Mouse (Mus musculus) limb, embryonic 14.5 days (tissue): ENCODE measurements around the gene Olfr1392. TPM values are rescaled to one million over a fixed set of nuclear protein-coding genes. Genes with fewer than 3 reads are reported as not detected.

Experiments
- ATAC-seq: fragments of 200-750 bp; cut with Nextera tagmentation; 2 replicates; pipeline ENCODE4 v1.8.0; 2017; ENCODE audit warnings: low read depth, moderate number of reproducible peaks, moderate TSS enrichment; ENCODE audit not compliant: low FRiP score
- DNase-seq: peaks from one replicate; pipeline ENCODE4 v3.0.0-alpha.2; 2015; ENCODE audit warnings: low spot score
- H3K27ac ChIP-seq: fragments of 300-500 bp; sonication (generic); replicated peaks from 2 replicates; pipeline ENCODE4 v1.5.1; 2014; ENCODE audit warnings: low read depth, mild to moderate bottlenecking, low read length, moderate library complexity, mixed read lengths
- H3K27me3 ChIP-seq: fragments of 300-500 bp; sonication (generic); 2 replicates; pipeline ENCODE4 v1.6.1; 2014; ENCODE audit warnings: low read length, mixed read lengths; ENCODE audit not compliant: control insufficient read depth, insufficient read depth
- H3K36me3 ChIP-seq: fragments of 300-500 bp; sonication (generic); 2 replicates; pipeline ENCODE4 v1.6.1; 2014; ENCODE audit warnings: mild to moderate bottlenecking, low read length, moderate library complexity, mixed read lengths; ENCODE audit not compliant: control insufficient read depth, insufficient read depth
- H3K4me1 ChIP-seq: fragments of 300-500 bp; sonication (generic); 2 replicates; pipeline ENCODE4 v1.6.1; 2014; ENCODE audit warnings: antibody characterized with exemption, low read length, mixed read lengths; ENCODE audit not compliant: control insufficient read depth, insufficient read depth
- H3K4me2 ChIP-seq: fragments of 300-500 bp; sonication (generic); replicated peaks from 2 replicates; pipeline ENCODE4 v1.6.1; 2014; ENCODE audit warnings: low read depth, mild to moderate bottlenecking, low read length, moderate library complexity; ENCODE audit not compliant: severe bottlenecking
- H3K4me3 ChIP-seq: fragments of 300-500 bp; sonication (generic); replicated peaks from 2 replicates; pipeline ENCODE4 v1.5.1; 2014; ENCODE audit warnings: low read length
- H3K9ac ChIP-seq: fragments of 300-500 bp; sonication (generic); 2 replicates; pipeline ENCODE4 v1.6.1; 2014; ENCODE audit warnings: mild to moderate bottlenecking, low read depth, low read length, moderate library complexity; ENCODE audit not compliant: severe bottlenecking
- H3K9me3 ChIP-seq: fragments of 300-500 bp; sonication (generic); 2 replicates; pipeline ENCODE4 v1.6.1; 2016; ENCODE audit warnings: low read length; ENCODE audit not compliant: control insufficient read depth
- POLR2A ChIP-seq: fragments of 200-500 bp; IDR thresholded peaks from 2 replicates; pipeline ENCODE4 v1.8.0; 2012; ENCODE audit warnings: inconsistent platforms, mild to moderate bottlenecking, moderate library complexity, borderline replicate concordance; ENCODE audit not compliant: insufficient read depth, insufficient read length; ENCODE audit errors: extremely low read depth
- WGBS: fragments of 180-500 bp; shearing (Covaris S2); extraction: QIAGEN DNeasy Blood & Tissue Kit; methylation state at CpG from one replicate; pipeline ENCODE4 v1.1.7; 2014; 5-methylcytosine and 5-hydroxymethylcytosine counted together
- polyA plus RNA-seq, 2 experiments: library from polyadenylated mRNA; depleted of rRNA in 1 of 2; stranded (reverse) in 1 of 2; unstranded in 1 of 2; fragments of >200 nt; fragmentation: Nextera tagmentation in 1 of 2; extraction: Ambion mirVana in 1 of 2; gene quantifications; 2 replicates each; pipeline versions ENCODE4 v1.2.1 to v1.2.3; 2012 to 2014

The Olfr1392 gene
- polyA plus RNA-seq, 2 experiments: 0.06 to 0.18 TPM

GRCm38 (mm10) chr11:49267970-49268579 is 17.0 kb upstream of the Olfr1392 start:
- H3K4me2 ChIP-seq: no peak overlapping the region
- 84% methylated on average over 15 of the region's 15 CpGs for WGBS
- H3K27me3 ChIP-seq: no peaks in the 10 kb centered on the region
- H3K27ac ChIP-seq: no peak overlapping the region
- no peak for DNase-seq
- no peak for ATAC-seq
- H3K36me3 ChIP-seq: peaks cover 16% of the 10 kb centered on the region; the same call in 1 of the 2 replicates
- H3K9ac ChIP-seq: no peak overlapping the region
- H3K4me1 ChIP-seq: no peaks in the 10 kb centered on the region
- no peak overlapping the region for H3K4me3 ChIP-seq
- TF ChIP-seq POLR2A: no peak
- H3K9me3 ChIP-seq: no peaks in the 10 kb centered on the region

DNA sequence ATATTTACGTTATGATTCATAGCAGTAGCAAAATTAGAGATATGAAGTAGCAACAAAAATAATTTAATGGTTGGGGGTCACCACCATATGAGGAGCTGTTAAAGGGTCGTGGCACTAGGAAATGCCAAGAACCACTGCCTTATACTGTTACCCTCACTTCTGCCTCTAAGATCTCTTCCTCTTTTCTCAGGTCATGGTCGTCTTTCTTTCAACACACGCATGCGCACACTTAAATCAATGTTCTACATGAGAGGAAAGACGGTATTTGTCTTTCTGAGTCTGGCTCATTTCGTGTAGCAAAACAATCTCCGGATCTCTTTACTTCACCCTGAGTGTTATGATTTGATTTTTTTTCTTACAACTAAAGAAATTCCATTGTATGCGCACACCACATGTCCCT is 15.3 kb upstream of the Olfr1392 start:
- Histone ChIP-seq H3K4me2 (no peak overlapping the region), H3K27me3 (no peaks in the 10 kb centered on the region), H3K36me3 (0 out of 2 replicates have a peak, but pooled peaks cover 3% of the 10 kb centered on the region), H3K4me3 (no peak overlapping the region), H3K9me3 (no peaks in the 10 kb centered on the region), H3K9ac (no peak overlapping the region), H3K27ac (no peak overlapping the region), H3K4me1 (no peaks in the 10 kb centered on the region)
- no peak for TF ChIP-seq POLR2A
- DNase-seq (no peak), ATAC-seq (no peak)
- 94% methylated on average over 9 of the region's 9 CpGs for WGBS

DNA sequence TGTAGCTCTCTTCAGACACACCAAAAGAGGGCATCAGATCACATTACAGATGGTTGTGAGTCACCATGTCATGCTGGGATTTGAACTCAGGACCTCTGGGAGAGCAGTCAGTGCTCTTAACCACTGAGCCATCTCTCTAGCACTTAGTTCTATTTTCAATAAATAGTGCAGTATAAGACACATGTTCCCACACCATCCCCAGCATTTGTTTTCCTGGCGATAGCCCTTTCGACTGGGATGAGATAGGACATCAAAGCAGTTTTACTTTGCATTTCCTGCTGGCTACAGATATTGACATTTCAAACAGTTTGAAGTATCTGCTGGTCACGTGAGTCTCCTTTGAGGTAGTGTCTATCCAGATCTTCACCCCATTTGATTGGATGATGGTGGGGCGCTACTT is 14.7 kb upstream of the Olfr1392 start:
- DNase-seq (no peak), ATAC-seq (no peak)
- no peak for TF ChIP-seq POLR2A
- no peak overlapping the region for H3K4me2 ChIP-seq
- H3K27ac ChIP-seq: no peak overlapping the region
- WGBS: 91% methylated on average over 4 of the region's 4 CpGs
- no peaks in the 10 kb centered on the region for H3K36me3 ChIP-seq
- no peaks in the 10 kb centered on the region for H3K9me3 ChIP-seq
- no peaks in the 10 kb centered on the region for H3K27me3 ChIP-seq
- no peak overlapping the region for H3K4me3 ChIP-seq
- no peak overlapping the region for H3K9ac ChIP-seq
- no peaks in the 10 kb centered on the region for H3K4me1 ChIP-seq

DNA sequence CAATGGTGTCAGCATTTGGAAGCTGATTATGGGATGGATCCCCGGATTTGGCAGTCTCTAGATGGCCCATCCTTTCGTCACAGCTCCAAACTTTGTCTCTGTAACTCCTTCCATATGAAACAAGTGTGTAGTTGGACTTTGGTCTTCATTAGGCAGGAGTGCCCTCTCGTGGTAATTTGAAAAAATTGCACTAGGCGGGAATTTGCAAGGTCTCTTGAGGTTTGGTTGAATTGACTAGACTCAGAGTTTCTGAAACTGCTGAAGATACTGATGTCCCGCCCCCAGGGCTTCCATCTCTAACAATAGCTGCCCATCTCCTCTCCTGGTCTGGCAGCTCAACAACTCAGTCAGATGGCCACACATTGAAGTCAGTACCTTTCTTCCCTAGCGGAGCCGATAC is 13.7 kb upstream of the Olfr1392 start:
- Histone ChIP-seq H3K4me3 (no peak overlapping the region), H3K27ac (no peak overlapping the region), H3K9me3 (no peaks in the 10 kb centered on the region), H3K4me2 (no peak overlapping the region), H3K4me1 (no peaks in the 10 kb centered on the region), H3K27me3 (no peaks in the 10 kb centered on the region), H3K9ac (no peak overlapping the region), H3K36me3 (no peaks in the 10 kb centered on the region)
- TF ChIP-seq POLR2A: no peak
- 27% methylated on average over 7 of the region's 7 CpGs for WGBS
- peak; percentile 70 for DNase-seq
- ATAC-seq: 0 out of 2 replicates have a peak, but pooled peaks have one; percentile 19

GRCm38 (mm10) chr11:49273834-49274519 is 11.1 kb upstream of the Olfr1392 start:
- Histone ChIP-seq H3K4me3 (no peak overlapping the region), H3K4me1 (no peaks in the 10 kb centered on the region), H3K27ac (no peak overlapping the region), H3K36me3 (no peaks in the 10 kb centered on the region), H3K9me3 (no peaks in the 10 kb centered on the region), H3K9ac (no peak overlapping the region), H3K27me3 (no peaks in the 10 kb centered on the region), H3K4me2 (no peak overlapping the region)
- DNase-seq (no peak), ATAC-seq (no peak)
- no peak for TF ChIP-seq POLR2A
- 63% methylated on average over 11 of the region's 11 CpGs for WGBS
